Mouse (Mus musculus): Measurements from ENCODE around the gene Nr1h2. TPM values are rescaled to one million over a fixed set of nuclear protein-coding genes. Genes with fewer than 3 reads are reported as not detected.

Gene Nr1h2
- polyA plus RNA-seq, 1 experiment, result 67.6 TPM

- Histone ChIP-seq H3K4me1 (ENCODE audit: control insufficient read depth, insufficient read depth, low read length) (peaks cover 1% of the 10 kb centered on the region), H3K27me3 (ENCODE audit: control insufficient read depth, insufficient read depth, low read length, poor library complexity, severe bottlenecking) (no peaks in the 10 kb centered on the region)
Measured at GRCm38 (mm10) chr7:44572213-44572701, 18.5 kb upstream of the Nr1h2 start, which contains the start of gene Napsa. Gene Napsa (plus strand): TSS chr7:44572380.

GRCm38 (mm10) chr7:44571811-44572210, 18.1 kb upstream of the Nr1h2 start:
- Histone ChIP-seq H3K4me3 (ENCODE audit: low read depth, low read length) (no peak overlapping the region), H3K36me3 (ENCODE audit: control insufficient read depth, insufficient read depth, low read length, poor library complexity, severe bottlenecking) (no peaks in the 10 kb centered on the region), H3K4me1 (ENCODE audit: control insufficient read depth, insufficient read depth, low read length) (peaks cover 1% of the 10 kb centered on the region), H3K9me3 (replicated peaks; ENCODE audit: control insufficient read depth, insufficient read depth, low read length, poor library complexity, severe bottlenecking) (no peaks in the 10 kb centered on the region), H3K9ac (ENCODE audit: low read depth, poor library complexity, severe bottlenecking) (no peak overlapping the region), H3K27ac (ENCODE audit: insufficient read depth, low read length) (no peak overlapping the region), H3K27me3 (ENCODE audit: control insufficient read depth, insufficient read depth, low read length, poor library complexity, severe bottlenecking) (no peaks in the 10 kb centered on the region)
- TF ChIP-seq CTCF (IDR thresholded peaks at IDR 0.05; ENCODE audit: low read depth, low read length) (no peak), EP300 (IDR thresholded peaks at IDR 0.05; ENCODE audit: insufficient read depth, low read depth, low read length) (no peak), POLR2A (IDR thresholded peaks at IDR 0.05; ENCODE audit: insufficient read depth, low read length) (no peak)

More at GRCm38 (mm10) chr7:44572213-44572701, 18.5 kb upstream of the Nr1h2 start, which contains the start of gene Napsa:
- H3K9me3 ChIP-seq (replicated peaks; ENCODE audit: control insufficient read depth, insufficient read depth, low read length, poor library complexity, severe bottlenecking), result no peaks in the 10 kb centered on the region
- H3K9ac ChIP-seq (ENCODE audit: low read depth, poor library complexity, severe bottlenecking), result no peak within 1 kb of the TSS
- no peak within 1 kb of the TSS for H3K27ac ChIP-seq (ENCODE audit: insufficient read depth, low read length)
- no peaks in the 10 kb centered on the region for H3K36me3 ChIP-seq (ENCODE audit: control insufficient read depth, insufficient read depth, low read length, poor library complexity, severe bottlenecking)
- no peak within 1 kb of the TSS for H3K4me3 ChIP-seq (ENCODE audit: low read depth, low read length)
- TF ChIP-seq EP300 (IDR thresholded peaks at IDR 0.05; ENCODE audit: insufficient read depth, low read depth, low read length), result no peak
- no peak for TF ChIP-seq POLR2A (IDR thresholded peaks at IDR 0.05; ENCODE audit: insufficient read depth, low read length)
- TF ChIP-seq CTCF (IDR thresholded peaks at IDR 0.05; ENCODE audit: low read depth, low read length), result no peak

GRCm38 (mm10) chr7:44570989-44571388, 17.2 kb upstream of the Nr1h2 start:
- TF ChIP-seq EP300 (IDR thresholded peaks at IDR 0.05; ENCODE audit: insufficient read depth, low read depth, low read length) (no peak), POLR2A (IDR thresholded peaks at IDR 0.05; ENCODE audit: insufficient read depth, low read length) (no peak), CTCF (IDR thresholded peaks at IDR 0.05; ENCODE audit: low read depth, low read length) (no peak)
- Histone ChIP-seq H3K27ac (ENCODE audit: insufficient read depth, low read length) (no peak overlapping the region), H3K27me3 (ENCODE audit: control insufficient read depth, insufficient read depth, low read length, poor library complexity, severe bottlenecking) (no peaks in the 10 kb centered on the region), H3K9me3 (replicated peaks; ENCODE audit: control insufficient read depth, insufficient read depth, low read length, poor library complexity, severe bottlenecking) (no peaks in the 10 kb centered on the region), H3K36me3 (ENCODE audit: control insufficient read depth, insufficient read depth, low read length, poor library complexity, severe bottlenecking) (no peaks in the 10 kb centered on the region), H3K9ac (ENCODE audit: low read depth, poor library complexity, severe bottlenecking) (no peak overlapping the region), H3K4me3 (ENCODE audit: low read depth, low read length) (no peak overlapping the region), H3K4me1 (ENCODE audit: control insufficient read depth, insufficient read depth, low read length) (peaks cover 1% of the 10 kb centered on the region)

- TF ChIP-seq CTCF (IDR thresholded peaks at IDR 0.05; ENCODE audit: low read depth, low read length) (no peak), EP300 (IDR thresholded peaks at IDR 0.05; ENCODE audit: insufficient read depth, low read depth, low read length) (no peak), POLR2A (IDR thresholded peaks at IDR 0.05; ENCODE audit: insufficient read depth, low read length) (no peak)
- no peaks in the 10 kb centered on the region for H3K9me3 ChIP-seq (replicated peaks; ENCODE audit: control insufficient read depth, insufficient read depth, low read length, poor library complexity, severe bottlenecking)
Measured at GRCm38 (mm10) chr7:44568803-44569202, 15.1 kb upstream of the Nr1h2 start.

GRCm38 (mm10) chr7:44565414-44565813, 11.7 kb upstream of the Nr1h2 start:
- Histone ChIP-seq H3K27ac (ENCODE audit: insufficient read depth, low read length) (no peak overlapping the region), H3K4me3 (ENCODE audit: low read depth, low read length) (no peak overlapping the region), H3K4me1 (ENCODE audit: control insufficient read depth, insufficient read depth, low read length) (no peaks in the 10 kb centered on the region), H3K9ac (ENCODE audit: low read depth, poor library complexity, severe bottlenecking) (no peak overlapping the region), H3K36me3 (ENCODE audit: control insufficient read depth, insufficient read depth, low read length, poor library complexity, severe bottlenecking) (no peaks in the 10 kb centered on the region), H3K9me3 (replicated peaks; ENCODE audit: control insufficient read depth, insufficient read depth, low read length, poor library complexity, severe bottlenecking) (no peaks in the 10 kb centered on the region), H3K27me3 (ENCODE audit: control insufficient read depth, insufficient read depth, low read length, poor library complexity, severe bottlenecking) (no peaks in the 10 kb centered on the region)
- no peak for TF ChIP-seq POLR2A (IDR thresholded peaks at IDR 0.05; ENCODE audit: insufficient read depth, low read length)
- no peak for TF ChIP-seq EP300 (IDR thresholded peaks at IDR 0.05; ENCODE audit: insufficient read depth, low read depth, low read length)
- TF ChIP-seq CTCF (IDR thresholded peaks at IDR 0.05; ENCODE audit: low read depth, low read length), result no peak

More at GRCm38 (mm10) chr7:44568803-44569202, 15.1 kb upstream of the Nr1h2 start:
- Histone ChIP-seq H3K36me3 (ENCODE audit: control insufficient read depth, insufficient read depth, low read length, poor library complexity, severe bottlenecking) (no peaks in the 10 kb centered on the region), H3K27ac (ENCODE audit: insufficient read depth, low read length) (no peak overlapping the region), H3K4me1 (ENCODE audit: control insufficient read depth, insufficient read depth, low read length) (peaks cover 1% of the 10 kb centered on the region), H3K4me3 (ENCODE audit: low read depth, low read length) (no peak overlapping the region), H3K27me3 (ENCODE audit: control insufficient read depth, insufficient read depth, low read length, poor library complexity, severe bottlenecking) (no peaks in the 10 kb centered on the region), H3K9ac (ENCODE audit: low read depth, poor library complexity, severe bottlenecking) (no peak overlapping the region)

- no peaks in the 10 kb centered on the region for H3K27me3 ChIP-seq (ENCODE audit: control insufficient read depth, insufficient read depth, low read length, poor library complexity, severe bottlenecking)
- no peaks in the 10 kb centered on the region for H3K9me3 ChIP-seq (replicated peaks; ENCODE audit: control insufficient read depth, insufficient read depth, low read length, poor library complexity, severe bottlenecking)
- H3K4me1 ChIP-seq (ENCODE audit: control insufficient read depth, insufficient read depth, low read length), result no peaks in the 10 kb centered on the region
- no peak for TF ChIP-seq CTCF (IDR thresholded peaks at IDR 0.05; ENCODE audit: low read depth, low read length)
- no peak for TF ChIP-seq POLR2A (IDR thresholded peaks at IDR 0.05; ENCODE audit: insufficient read depth, low read length)
- TF ChIP-seq EP300 (IDR thresholded peaks at IDR 0.05; ENCODE audit: insufficient read depth, low read depth, low read length), result no peak
- no peaks in the 10 kb centered on the region for H3K36me3 ChIP-seq (ENCODE audit: control insufficient read depth, insufficient read depth, low read length, poor library complexity, severe bottlenecking)
- H3K9ac ChIP-seq (ENCODE audit: low read depth, poor library complexity, severe bottlenecking), result no peak overlapping the region
- no peak overlapping the region for H3K4me3 ChIP-seq (ENCODE audit: low read depth, low read length)
- H3K27ac ChIP-seq (ENCODE audit: insufficient read depth, low read length), result no peak overlapping the region
Measured at GRCm38 (mm10) chr7:44564486-44564885, 10.7 kb upstream of the Nr1h2 start.

All from ES-Bruce4 (cell line).